Mouse (Mus musculus): ENCODE data around the gene Susd5.

GRCm38 (mm10) chr9:114111161-114111560 is 54.2 kb downstream of the Susd5 start:
- no peak for TF ChIP-seq CTCF (IDR thresholded peaks at IDR 0.05; ENCODE audit: borderline replicate concordance, insufficient read depth, low read depth, low read length)
- no peak for TF ChIP-seq POLR2A (IDR thresholded peaks at IDR 0.05; ENCODE audit: borderline replicate concordance, insufficient read depth, low read length)
